Mouse (Mus musculus) bone marrow macrophage, adult 2 months (primary cell): Measurements from ENCODE around the gene Ssbp3.

ENCODE experiments used
- CTCF ChIP-seq: IDR thresholded peaks from 2 replicates; pipeline ENCODE4 v1.5.1; 2012; ENCODE audit warnings: low read depth, mild to moderate bottlenecking, low read length, moderate library complexity
- POLR2A ChIP-seq: IDR thresholded peaks from 2 replicates; pipeline ENCODE4 v1.6.1; 2012; ENCODE audit warnings: mild to moderate bottlenecking, low read depth, low read length, borderline replicate concordance

- TF ChIP-seq CTCF (no peak), POLR2A (no peak)
These were observed 171.7 kb downstream of the Ssbp3 start for GRCm38 (mm10) chr4:107082185-107082584.
